Mouse (Mus musculus): ENCODE results near the gene Cdk15. TPM values are rescaled to one million over a fixed set of nuclear protein-coding genes. Genes with fewer than 3 reads are reported as not detected.

The Cdk15 gene
- total and polyA plus RNA-seq, 2 experiments from 2014 or later, result 1.1 to 2.1 TPM

- Histone ChIP-seq H3K4me3 (ENCODE audit: low read depth, low read length) (no peak overlapping the region), H3K9ac (replicated peaks; ENCODE audit: low read length, poor library complexity, severe bottlenecking) (no peak overlapping the region), H3K27me3 (ENCODE audit: insufficient read depth, low read length) (no peaks in the 10 kb centered on the region), H3K27ac (ENCODE audit: low read depth, low read length) (0 out of 2 replicates have a peak overlapping the region, but pooled peaks have one; percentile 26), H3K36me3 (ENCODE audit: insufficient read depth, low read length) (no peaks in the 10 kb centered on the region), H3K9me3 (ENCODE audit: low read length) (no peaks in the 10 kb centered on the region), H3K4me2 (ENCODE audit: low read depth, low read length, poor library complexity, severe bottlenecking) (no peak overlapping the region), H3K4me1 (ENCODE audit: insufficient read depth, low read length) (peaks cover 14% of the 10 kb centered on the region; the same call in 1 of the 2 replicates)
- TF ChIP-seq CTCF (IDR thresholded peaks at IDR 0.05), result peak; percentile 75
- ATAC-seq (ENCODE audit: low FRiP score), result no peak
- DNase-seq (ENCODE audit: low spot score), result no peak
- 43% methylated on average over 5 of the region's 5 CpGs for WGBS
Measured at GRCm38 (mm10) chr1:59311292-59311885, 54.7 kb downstream of the Cdk15 start.

DNA sequence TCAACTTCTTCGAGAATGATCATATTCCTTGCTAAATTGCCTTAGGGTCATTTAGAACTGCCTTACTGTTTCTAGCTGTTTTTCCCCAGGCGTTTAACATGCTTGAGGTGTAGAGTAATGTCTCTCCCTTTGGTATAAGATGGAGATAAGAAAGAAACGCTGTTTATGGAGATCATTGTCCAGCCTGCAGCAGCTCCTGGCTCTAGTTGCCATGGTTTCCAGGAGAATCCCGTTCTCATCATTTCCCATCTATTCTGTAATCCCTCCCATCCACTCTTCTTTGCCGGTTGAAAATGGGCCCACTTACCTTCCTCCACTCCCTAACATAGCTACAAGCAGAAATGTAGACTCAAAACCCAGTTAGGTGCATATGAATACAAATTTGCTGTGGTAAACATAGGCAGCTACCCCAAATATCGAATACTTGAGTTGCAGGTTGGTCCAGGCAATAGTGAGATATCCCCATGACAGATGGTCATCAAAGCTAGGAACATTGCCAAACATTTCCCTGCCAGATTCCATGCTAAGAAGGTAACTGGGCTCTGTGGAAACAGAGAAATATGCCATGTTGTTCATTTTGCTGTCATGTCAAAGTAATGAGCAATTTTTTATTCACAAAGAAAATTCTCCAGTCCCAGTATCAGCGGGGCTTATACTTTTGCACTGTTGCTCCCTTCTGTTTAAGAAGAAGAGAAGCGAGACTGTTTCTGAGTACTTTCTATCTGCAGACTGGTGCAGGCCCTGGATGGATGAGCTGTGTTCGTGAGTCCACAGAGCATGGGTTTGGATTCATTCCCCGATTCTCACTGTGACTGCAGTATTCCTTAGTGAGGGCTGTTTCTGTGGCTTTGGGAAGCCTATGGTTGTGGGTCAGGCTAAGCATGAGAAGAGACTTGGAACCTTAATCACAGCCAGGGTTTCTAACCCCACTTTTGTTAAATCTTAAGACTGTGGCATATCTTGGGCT is 55.8 kb downstream of the Cdk15 start:
- TF ChIP-seq CTCF (IDR thresholded peaks at IDR 0.05), result no peak
- H3K4me1 ChIP-seq (ENCODE audit: insufficient read depth, low read length), result peaks cover 14% of the 10 kb centered on the region; the same call in 1 of the 2 replicates
- peak overlapping the region; percentile 47; the same call in 1 of the 2 replicates for H3K27ac ChIP-seq (ENCODE audit: low read depth, low read length)
- H3K4me2 ChIP-seq (ENCODE audit: low read depth, low read length, poor library complexity, severe bottlenecking), result no peak overlapping the region
- no peak overlapping the region for H3K9ac ChIP-seq (replicated peaks; ENCODE audit: low read length, poor library complexity, severe bottlenecking)
- no peak overlapping the region for H3K4me3 ChIP-seq (ENCODE audit: low read depth, low read length)
- no peaks in the 10 kb centered on the region for H3K27me3 ChIP-seq (ENCODE audit: insufficient read depth, low read length)
- H3K9me3 ChIP-seq (ENCODE audit: low read length), result no peaks in the 10 kb centered on the region
- WGBS, result 50% methylated on average over 10 of the region's 10 CpGs
- DNase-seq (ENCODE audit: low spot score) (peak; percentile 81), ATAC-seq (ENCODE audit: low FRiP score) (peak; percentile 68)
- H3K36me3 ChIP-seq (ENCODE audit: insufficient read depth, low read length), result no peaks in the 10 kb centered on the region

DNA sequence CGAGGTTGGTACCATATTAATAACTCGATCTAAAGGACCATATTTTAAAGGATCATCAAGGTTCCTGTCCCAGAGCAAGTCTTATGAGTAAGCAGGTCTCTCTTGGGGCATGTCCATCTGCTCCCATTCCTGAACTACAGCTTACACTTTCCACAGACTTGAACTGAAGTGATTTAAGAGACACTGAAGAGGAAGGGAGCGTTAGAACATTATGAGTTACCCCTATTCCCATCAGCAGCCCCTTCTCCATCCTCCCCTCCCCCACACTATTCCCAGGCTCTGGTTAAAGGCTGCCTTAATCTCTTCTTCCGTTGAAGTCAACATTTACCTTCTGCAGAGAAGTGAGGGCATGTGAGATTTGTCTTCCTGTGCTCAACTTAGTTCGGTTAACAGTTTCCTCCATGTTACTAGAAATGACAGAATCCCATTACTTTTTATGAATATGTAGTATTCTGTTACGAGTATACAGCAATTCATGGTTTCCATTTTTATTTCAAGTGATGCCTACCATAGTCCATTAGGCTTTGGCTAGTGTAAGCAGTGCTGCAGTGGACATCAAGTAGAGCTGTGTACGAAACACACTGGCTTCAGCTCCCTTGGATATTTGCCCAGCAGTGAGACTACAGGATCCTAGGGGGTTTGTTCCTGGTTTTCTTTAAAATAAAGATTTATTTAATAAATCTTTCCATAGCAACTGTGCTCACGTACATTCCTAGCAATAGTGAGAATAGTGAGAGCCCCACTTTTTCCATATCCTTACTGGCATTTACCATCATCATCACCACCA is 56.6 kb downstream of the Cdk15 start:
- Histone ChIP-seq H3K36me3 (ENCODE audit: insufficient read depth, low read length) (no peaks in the 10 kb centered on the region), H3K9me3 (ENCODE audit: low read length) (no peaks in the 10 kb centered on the region), H3K27me3 (ENCODE audit: insufficient read depth, low read length) (no peaks in the 10 kb centered on the region), H3K27ac (ENCODE audit: low read depth, low read length) (no peak overlapping the region), H3K4me3 (ENCODE audit: low read depth, low read length) (no peak overlapping the region), H3K9ac (replicated peaks; ENCODE audit: low read length, poor library complexity, severe bottlenecking) (no peak overlapping the region), H3K4me1 (ENCODE audit: insufficient read depth, low read length) (peaks cover 14% of the 10 kb centered on the region; the same call in 1 of the 2 replicates), H3K4me2 (ENCODE audit: low read depth, low read length, poor library complexity, severe bottlenecking) (no peak overlapping the region)
- ATAC-seq (ENCODE audit: low FRiP score), result no peak
- WGBS, result 85% methylated on average over 8 of the region's 8 CpGs
- DNase-seq (ENCODE audit: low spot score), result no peak
- no peak for TF ChIP-seq CTCF (IDR thresholded peaks at IDR 0.05)

DNA sequence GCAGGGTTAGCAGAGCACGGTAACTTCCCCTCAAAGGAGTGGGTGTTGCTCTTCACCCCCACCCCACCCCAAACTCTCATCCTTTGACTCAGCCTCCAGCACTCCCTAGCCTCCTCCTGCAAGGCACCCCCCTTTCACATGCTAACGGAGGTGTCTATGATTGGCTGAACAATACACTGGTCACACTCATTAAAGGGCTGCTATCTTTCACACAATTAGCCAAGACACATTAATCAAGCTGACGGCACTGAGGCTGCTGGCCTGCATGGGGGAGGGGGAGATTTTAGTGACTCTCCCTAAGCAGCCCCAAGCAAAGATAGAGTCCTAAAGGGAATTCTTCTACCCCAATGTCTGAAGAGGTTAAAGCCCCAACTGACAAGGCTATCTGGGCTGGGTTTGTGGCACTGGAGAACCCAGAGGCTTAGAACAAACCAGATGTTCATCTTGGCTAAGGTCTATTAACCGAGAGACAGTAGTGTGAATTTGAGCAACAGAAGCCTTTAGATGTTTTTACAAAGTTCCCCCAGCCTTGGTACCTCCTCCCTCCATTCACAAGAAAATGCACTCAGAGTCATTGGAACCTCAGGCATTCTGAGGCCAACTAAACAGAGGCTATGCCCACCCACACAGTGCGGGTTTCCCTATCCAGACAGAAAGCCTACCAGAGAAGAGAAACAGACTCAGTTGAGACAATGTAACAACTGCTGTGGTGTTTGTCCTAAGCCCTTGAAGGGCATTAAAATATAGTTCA is 58.5 kb downstream of the Cdk15 start:
- Histone ChIP-seq H3K4me2 (ENCODE audit: low read depth, low read length, poor library complexity, severe bottlenecking) (no peak overlapping the region), H3K36me3 (ENCODE audit: insufficient read depth, low read length) (no peaks in the 10 kb centered on the region), H3K9me3 (ENCODE audit: low read length) (no peaks in the 10 kb centered on the region), H3K27ac (ENCODE audit: low read depth, low read length) (no peak overlapping the region), H3K4me1 (ENCODE audit: insufficient read depth, low read length) (peaks cover 14% of the 10 kb centered on the region; the same call in 1 of the 2 replicates), H3K4me3 (ENCODE audit: low read depth, low read length) (no peak overlapping the region), H3K9ac (replicated peaks; ENCODE audit: low read length, poor library complexity, severe bottlenecking) (no peak overlapping the region), H3K27me3 (ENCODE audit: insufficient read depth, low read length) (no peaks in the 10 kb centered on the region)
- WGBS, result 23% methylated on average over 5 of the region's 5 CpGs
- 0 out of 2 replicates have a peak, but pooled peaks have one; percentile 19 for ATAC-seq (ENCODE audit: low FRiP score)
- no peak for TF ChIP-seq CTCF (IDR thresholded peaks at IDR 0.05)
- DNase-seq (ENCODE audit: low spot score), result peak; percentile 58

GRCm38 (mm10) chr1:59316031-59316385 is 59.3 kb downstream of the Cdk15 start:
- WGBS, result 9% methylated on average over 9 of the region's 9 CpGs
- 0 out of 2 replicates have a peak overlapping the region, but pooled peaks have one; percentile 24 for H3K9ac ChIP-seq (replicated peaks; ENCODE audit: low read length, poor library complexity, severe bottlenecking)
- H3K9me3 ChIP-seq (ENCODE audit: low read length), result no peaks in the 10 kb centered on the region
- H3K27ac ChIP-seq (ENCODE audit: low read depth, low read length), result no peak overlapping the region
- H3K36me3 ChIP-seq (ENCODE audit: insufficient read depth, low read length), result no peaks in the 10 kb centered on the region
- DNase-seq (ENCODE audit: low spot score) (no peak), ATAC-seq (ENCODE audit: low FRiP score) (no peak)
- H3K4me1 ChIP-seq (ENCODE audit: insufficient read depth, low read length), result peaks cover 14% of the 10 kb centered on the region; the same call in 1 of the 2 replicates
- H3K4me2 ChIP-seq (ENCODE audit: low read depth, low read length, poor library complexity, severe bottlenecking), result 0 out of 2 replicates have a peak overlapping the region, but pooled peaks have one; percentile 24
- H3K4me3 ChIP-seq (ENCODE audit: low read depth, low read length), result no peak overlapping the region
- TF ChIP-seq CTCF (IDR thresholded peaks at IDR 0.05), result no peak
- no peaks in the 10 kb centered on the region for H3K27me3 ChIP-seq (ENCODE audit: insufficient read depth, low read length)
